Mouse (Mus musculus) spleen, postnatal 10 days (tissue): ENCODE measurements around the gene Csdc2.
"Not testable (repeated sequence)": the region's sequence is repeated elsewhere in the genome, so short reads cannot be mapped to it uniquely, and the experiment has no call there.

Experiments used
- DNase-seq, 2 experiments: peaks; one replicate each; pipeline ENCODE4 v3.0.0; 2021 to 2022; ENCODE audit warnings: low spot score in 2 of 2

Gene Csdc2

GRCm38 (mm10) chr15:81955414-81955813 is 18.9 kb downstream of the Csdc2 start:
- no peak for DNase-seq

- DNase-seq, result peak; percentile 45 to 69
Observed at GRCm38 (mm10) chr15:81956457-81956856, 19.9 kb downstream of the Csdc2 start.

GRCm38 (mm10) chr15:81957598-81957997 is 21.0 kb downstream of the Csdc2 start:
- no peak for DNase-seq

GRCm38 (mm10) chr15:81958906-81959305 is 22.3 kb downstream of the Csdc2 start:
- no peak for DNase-seq

GRCm38 (mm10) chr15:81960171-81961077 is 23.9 kb downstream of the Csdc2 start, which contains the start of gene Pmm1:
Pmm1 (minus strand) TSS chr15:81960930.
- peak; percentile 98 to 100 for DNase-seq

GRCm38 (mm10) chr15:81961078-81961451 is 24.5 kb downstream of the Csdc2 start:
- no peak for DNase-seq

GRCm38 (mm10) chr15:81964262-81964661 is 27.7 kb downstream of the Csdc2 start:
- DNase-seq, result no peak

- DNase-seq, result no peak
Observed at GRCm38 (mm10) chr15:81964980-81965545, 28.5 kb downstream of the Csdc2 start.

- DNase-seq, result no peak
Observed at GRCm38 (mm10) chr15:81966062-81966829, 29.7 kb downstream of the Csdc2 start.

- no peak for DNase-seq
Observed at GRCm38 (mm10) chr15:81967821-81968220, 31.3 kb downstream of the Csdc2 start.

GRCm38 (mm10) chr15:81968447-81968846 is 31.9 kb downstream of the Csdc2 start:
- no peak for DNase-seq

- no peak for DNase-seq
Observed at GRCm38 (mm10) chr15:81969173-81969572, 32.6 kb downstream of the Csdc2 start.

- DNase-seq, result not testable (repeated sequence)
Observed at GRCm38 (mm10) chr15:81969635-81970034, 33.1 kb downstream of the Csdc2 start.

GRCm38 (mm10) chr15:81970498-81970897 is 33.9 kb downstream of the Csdc2 start:
- not testable (repeated sequence) for DNase-seq

- DNase-seq, result not testable (repeated sequence)
Observed at GRCm38 (mm10) chr15:81975156-81975555, 38.6 kb downstream of the Csdc2 start.

- no peak for DNase-seq
Observed at GRCm38 (mm10) chr15:81980321-81980720, 43.8 kb downstream of the Csdc2 start, which contains the start of gene 1700029P11Rik. 1700029P11Rik (plus strand) TSS chr15:81980540.

GRCm38 (mm10) chr15:81982173-81982572 is 45.6 kb downstream of the Csdc2 start:
- no peak for DNase-seq

- no peak for DNase-seq
Observed at GRCm38 (mm10) chr15:81985267-81986161, 49.0 kb downstream of the Csdc2 start.

GRCm38 (mm10) chr15:81987646-81988045 is 51.1 kb downstream of the Csdc2 start, which contains the start of gene Xrcc6:
Xrcc6 (plus strand) TSS chr15:81987835.
- DNase-seq, result no peak

- peak; percentile 78 to 89 for DNase-seq
Observed at GRCm38 (mm10) chr15:81989371-81990062, 53.0 kb downstream of the Csdc2 start.
